Mouse (Mus musculus): Measurements from ENCODE around the gene Gpr62.

The Gpr62 gene

DNA sequence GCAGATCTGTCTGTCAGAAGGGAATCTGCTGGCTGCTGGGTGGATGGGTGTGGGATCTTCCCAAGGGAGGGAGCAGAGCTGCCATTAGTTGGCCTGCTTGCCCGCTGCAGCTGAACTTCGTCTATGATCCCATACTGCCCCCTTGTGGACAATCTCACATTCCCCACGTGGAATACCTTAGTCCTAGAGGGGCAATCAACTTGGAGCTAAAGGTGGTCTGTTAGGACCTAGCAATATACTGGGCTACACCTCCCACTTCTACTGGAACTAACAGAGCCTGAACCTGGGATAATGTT is 43.9 kb downstream of the Gpr62 start:
- DNase-seq (ENCODE audit: low read depth, low spot score): peak; percentile 57

DNA sequence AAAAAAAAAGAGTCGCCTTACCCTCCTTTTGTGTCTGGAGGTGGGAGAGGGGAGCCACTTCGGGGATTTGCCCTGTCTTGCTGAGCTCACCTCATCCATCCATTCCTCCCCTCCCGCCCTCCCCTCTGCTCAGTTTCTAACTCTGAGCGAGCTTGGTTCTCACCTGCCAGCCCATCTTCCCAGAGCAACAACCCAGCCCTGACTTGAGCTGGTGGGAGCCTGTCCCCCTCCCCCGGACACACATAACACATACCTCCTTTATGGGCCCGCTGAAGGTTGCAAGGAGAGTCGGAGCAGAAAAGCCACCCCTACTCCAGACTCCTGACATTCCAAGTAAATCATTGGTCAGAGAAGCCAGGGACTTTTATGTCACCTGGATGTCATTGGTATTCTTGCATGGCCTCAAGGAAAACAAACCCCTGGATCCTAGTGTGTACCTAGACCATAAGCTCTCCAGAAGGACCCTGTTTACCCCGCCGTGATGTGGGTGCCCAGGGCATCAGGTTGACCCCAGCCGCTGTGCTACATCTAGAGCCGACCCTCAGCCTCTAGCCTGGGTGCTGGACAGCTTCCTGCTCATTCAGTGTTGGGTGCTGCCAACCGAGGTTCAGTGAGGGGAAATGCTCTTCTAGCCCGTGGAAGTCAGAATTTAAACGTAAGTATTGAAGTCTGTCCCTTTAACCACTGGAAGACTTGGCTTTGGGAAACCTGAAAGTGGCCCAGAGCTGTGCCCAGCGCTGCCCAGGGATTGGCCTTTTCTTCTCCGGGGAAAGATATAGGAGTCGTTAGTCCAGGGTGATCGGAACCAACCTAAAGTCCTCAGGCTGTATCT is 44.5 kb downstream of the Gpr62 start:
- DNase-seq (ENCODE audit: low read depth, low spot score): no peak

DNA sequence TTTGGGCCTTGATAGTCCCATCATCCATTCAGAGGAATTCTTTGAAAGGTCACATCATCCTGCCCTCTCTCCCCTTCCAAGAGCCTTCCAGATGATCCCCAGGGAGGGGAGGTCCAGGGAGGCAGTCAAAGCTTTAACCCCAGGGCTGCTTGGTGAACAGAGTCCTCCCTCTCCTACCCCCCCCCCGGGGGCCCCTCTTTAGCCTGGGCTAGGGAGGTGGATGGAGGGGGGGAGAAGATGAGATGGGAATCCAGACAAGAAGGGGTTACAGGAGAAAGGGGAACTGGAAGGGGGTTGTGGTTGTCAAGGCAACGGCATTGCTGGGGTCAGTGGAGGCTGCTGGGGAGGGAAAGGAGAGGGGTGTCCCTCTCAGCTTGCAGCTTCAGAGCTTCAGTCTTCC is 45.1 kb downstream of the Gpr62 start:
- no peak for DNase-seq (ENCODE audit: low read depth, low spot score)

DNA sequence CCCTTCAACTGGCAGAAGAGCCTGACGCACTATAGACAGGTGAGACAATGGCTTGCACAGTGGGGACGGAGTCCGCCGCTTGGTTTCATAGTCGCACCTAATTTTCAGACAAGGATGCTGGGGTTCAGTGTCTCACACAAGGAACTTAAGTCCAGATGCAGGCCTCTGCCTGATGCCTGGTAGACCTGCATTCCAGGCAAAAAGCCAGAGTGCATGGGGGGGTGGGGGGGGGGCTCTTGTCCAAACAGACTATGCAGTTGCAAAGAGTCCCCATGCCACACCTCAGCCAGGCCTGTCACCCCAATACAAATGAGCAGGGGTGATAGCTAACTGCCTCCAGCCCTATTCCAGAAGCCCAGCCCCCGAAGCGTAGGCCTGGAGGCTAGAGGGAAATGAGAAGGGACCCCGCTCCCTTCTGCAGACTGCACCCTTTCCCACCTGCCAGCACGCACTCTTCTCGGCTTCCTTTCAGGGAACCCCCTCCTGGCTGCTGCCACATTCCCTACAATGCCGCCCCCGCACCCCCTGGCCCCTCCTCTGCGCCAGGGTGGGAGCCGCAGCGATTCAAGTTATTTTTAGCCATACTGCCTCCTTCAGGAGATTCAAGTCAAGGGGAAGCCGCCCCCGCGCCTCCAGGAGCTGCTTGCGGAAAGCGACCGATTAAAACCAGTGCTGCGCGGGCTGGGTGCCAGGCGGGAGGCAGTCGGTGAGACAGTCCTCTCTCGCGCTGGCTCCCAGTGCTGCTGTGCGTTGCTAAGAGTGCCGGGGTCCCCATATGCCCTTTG is 47.7 kb downstream of the Gpr62 start:
- DNase-seq (ENCODE audit: low read depth, low spot score): no peak

DNA sequence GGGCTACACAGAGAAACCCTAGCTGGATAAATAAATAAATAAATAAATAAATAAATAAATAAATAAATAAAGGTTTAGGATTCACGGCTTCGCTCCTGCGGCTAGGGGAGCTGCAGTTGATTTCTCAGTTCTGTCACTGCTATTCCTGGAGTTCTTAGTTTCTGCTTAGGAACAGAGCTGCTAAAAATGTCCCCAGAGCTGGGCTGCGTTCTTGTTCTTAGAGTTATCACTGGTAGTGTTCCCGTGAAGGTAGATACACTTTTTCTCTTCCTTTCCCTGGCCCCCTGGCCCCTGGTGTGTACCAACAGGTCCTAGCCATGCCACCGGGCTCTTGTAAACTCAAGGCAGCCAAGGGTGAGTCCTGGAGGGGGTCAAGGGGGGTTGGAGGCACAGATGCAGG is 48.9 kb downstream of the Gpr62 start:
- DNase-seq (ENCODE audit: low read depth, low spot score): no peak
